Mouse (Mus musculus) hindbrain, embryonic 16.5 days (tissue): ENCODE measurements around the gene Krt33b. TPM values are rescaled to one million over a fixed set of nuclear protein-coding genes. Genes with fewer than 3 reads are reported as not detected.

ENCODE experiments used
- ATAC-seq: fragments of 200-750 bp; cut with Nextera tagmentation; 2 replicates; pipeline ENCODE4 v1.8.0; 2017; ENCODE audit warnings: moderate TSS enrichment, moderate library complexity
- H3K27ac ChIP-seq: fragments of 300-500 bp; sonication (generic); 2 replicates; pipeline ENCODE4 v1.5.1; 2014; ENCODE audit warnings: low read depth, mild to moderate bottlenecking, control low read depth, low read length, moderate library complexity
- H3K27me3 ChIP-seq: fragments of 300-500 bp; sonication (generic); replicated peaks from 2 replicates; pipeline ENCODE4 v1.6.1; 2014; ENCODE audit warnings: low read length; ENCODE audit not compliant: control insufficient read depth, insufficient read depth
- H3K36me3 ChIP-seq: fragments of 300-500 bp; sonication (generic); 2 replicates; pipeline ENCODE4 v1.6.1; 2014; ENCODE audit warnings: mild to moderate bottlenecking, low read length, moderate library complexity, mixed read lengths; ENCODE audit not compliant: control insufficient read depth, insufficient read depth
- H3K4me1 ChIP-seq: fragments of 300-500 bp; sonication (generic); 2 replicates; pipeline ENCODE4 v1.6.1; 2014; ENCODE audit warnings: low read depth, low read length; ENCODE audit not compliant: control insufficient read depth, insufficient read depth
- H3K4me2 ChIP-seq: fragments of 300-500 bp; sonication (generic); 2 replicates; pipeline ENCODE4 v1.6.1; 2014; ENCODE audit warnings: mild to moderate bottlenecking, low read length, control low read depth, moderate library complexity
- H3K4me3 ChIP-seq: fragments of 300-500 bp; sonication (generic); 2 replicates; pipeline ENCODE4 v1.5.1; 2014; ENCODE audit warnings: mild to moderate bottlenecking, low read length, control low read depth, moderate library complexity
- H3K9ac ChIP-seq: fragments of 300-500 bp; sonication (generic); 2 replicates; pipeline ENCODE4 v1.6.1; 2014; ENCODE audit warnings: low read depth, mild to moderate bottlenecking, control low read depth, low read length, moderate library complexity
- H3K9me3 ChIP-seq: fragments of 300-500 bp; sonication (generic); 2 replicates; pipeline ENCODE4 v1.6.1; 2014; ENCODE audit warnings: mild to moderate bottlenecking, low read length, moderate library complexity; ENCODE audit not compliant: control insufficient read depth
- WGBS: fragments of 180-500 bp; shearing (Covaris S2); extraction: QIAGEN DNeasy Blood & Tissue Kit; methylation state at CpG from one replicate; pipeline ENCODE4 v1.1.7; 2014; 5-methylcytosine and 5-hydroxymethylcytosine counted together
- polyA plus RNA-seq: library from polyadenylated mRNA; unstranded; fragments of >200 nt; fragmentation: Nextera tagmentation; extraction: Ambion mirVana; gene quantifications from 2 replicates; pipeline ENCODE4 v1.2.1, GENCODE M21; 2015

Krt33b gene
- polyA plus RNA-seq, 1 experiment from 2014 or later = 0.13 TPM

DNA sequence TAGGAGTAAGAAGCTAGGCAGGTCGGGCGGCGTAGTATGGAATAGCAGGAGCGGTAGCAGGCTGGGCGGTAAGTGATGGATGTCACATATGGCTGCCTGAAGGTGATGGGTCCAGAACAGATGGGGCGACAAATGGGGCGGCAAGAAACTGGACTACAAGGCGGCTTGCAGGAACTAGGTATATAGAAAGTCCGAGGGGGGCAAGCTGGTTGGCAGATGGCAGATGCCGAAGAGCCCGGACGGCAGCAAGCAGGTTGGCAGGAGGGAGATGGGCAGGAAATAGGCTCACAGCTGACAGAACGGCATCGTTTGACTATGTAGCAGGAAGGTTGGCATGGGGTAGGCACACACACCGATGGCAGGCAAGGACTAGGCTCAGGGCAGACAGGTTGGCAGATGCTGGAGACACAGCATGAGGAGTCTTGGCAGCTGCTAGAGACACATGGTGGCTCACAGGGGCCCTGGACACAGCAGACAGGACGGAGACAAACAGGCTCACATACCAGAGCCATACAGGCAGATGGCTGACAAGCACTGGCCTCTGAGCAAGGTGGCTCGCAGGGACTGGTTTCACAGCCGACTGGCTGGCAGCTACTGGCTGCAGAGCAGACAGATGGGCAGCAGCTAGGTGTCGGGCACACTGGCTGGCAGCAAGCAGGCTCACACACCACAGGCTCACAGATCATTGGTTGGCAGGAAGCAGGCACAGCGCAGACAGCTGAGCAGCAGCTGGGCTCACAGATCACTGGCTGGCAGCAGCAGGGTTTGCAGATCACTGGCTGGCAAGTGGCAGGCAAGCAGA is 44.2 kb downstream of the Krt33b start:
- Histone ChIP-seq H3K9ac (peak overlapping the region; percentile 13; the same call in 1 of the 2 replicates), H3K4me2 (no peak overlapping the region), H3K9me3 (no peaks in the 10 kb centered on the region), H3K27me3 (0 out of 2 replicates have a peak, but pooled peaks cover 2% of the 10 kb centered on the region), H3K4me1 (peaks cover 6% of the 10 kb centered on the region; the same call in 1 of the 2 replicates), H3K4me3 (no peak overlapping the region), H3K36me3 (no peaks in the 10 kb centered on the region), H3K27ac (peak overlapping the region; percentile 74)
- WGBS = 66% methylated on average over 20 of the region's 20 CpGs
- ATAC-seq = peak; percentile 94

DNA sequence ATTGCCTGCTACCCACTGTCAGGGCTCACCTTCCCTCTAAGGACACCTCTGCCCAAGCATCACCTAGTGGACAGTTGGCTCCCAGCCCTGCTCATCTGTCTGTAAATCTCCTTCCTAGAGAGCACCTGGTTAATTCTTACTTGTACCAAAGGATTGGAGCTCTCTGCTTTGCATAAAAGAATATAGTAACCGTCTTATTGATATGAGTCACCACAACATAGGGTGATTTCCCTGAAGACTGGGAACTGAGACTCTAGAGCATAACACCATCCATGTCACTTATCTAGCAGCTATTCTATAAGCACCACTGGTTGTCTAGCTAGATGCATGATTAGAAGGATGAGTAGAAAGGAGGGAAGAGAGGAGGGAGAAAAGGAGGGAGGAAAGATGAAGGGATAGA is 46.2 kb downstream of the Krt33b start:
- peaks cover 6% of the 10 kb centered on the region; the same call in 1 of the 2 replicates for H3K4me1 ChIP-seq
- no peak overlapping the region for H3K4me2 ChIP-seq
- no peak overlapping the region for H3K4me3 ChIP-seq
- no peaks in the 10 kb centered on the region for H3K36me3 ChIP-seq
- no peak for ATAC-seq
- 85% methylated on average over 1 of the region's 1 CpGs for WGBS
- H3K27me3 ChIP-seq = 0 out of 2 replicates have a peak, but pooled peaks cover 2% of the 10 kb centered on the region
- H3K9ac ChIP-seq = no peak overlapping the region
- no peak overlapping the region for H3K27ac ChIP-seq
- no peaks in the 10 kb centered on the region for H3K9me3 ChIP-seq

DNA sequence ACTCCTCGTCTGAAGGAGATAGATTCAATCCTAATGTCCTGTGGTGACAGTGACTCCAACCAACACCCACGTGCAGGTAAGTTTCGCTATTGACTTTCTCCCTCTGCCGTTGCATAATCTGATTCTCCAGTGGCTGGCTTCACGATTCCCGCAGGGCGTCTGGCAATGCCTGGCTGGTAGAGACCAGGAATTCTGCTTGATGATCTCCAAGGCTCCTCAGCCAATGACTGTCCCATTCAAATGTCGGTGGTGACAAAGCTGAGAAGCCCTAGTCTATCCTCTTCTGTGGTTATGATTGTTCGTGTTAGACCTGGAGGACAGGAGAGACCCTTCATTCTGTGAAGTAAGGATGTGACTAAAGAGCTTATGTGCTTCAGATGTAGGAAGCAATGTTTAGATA is 46.9 kb downstream of the Krt33b start:
- Histone ChIP-seq H3K27me3 (0 out of 2 replicates have a peak, but pooled peaks cover 2% of the 10 kb centered on the region), H3K9ac (no peak overlapping the region), H3K27ac (no peak overlapping the region), H3K9me3 (no peaks in the 10 kb centered on the region), H3K36me3 (no peaks in the 10 kb centered on the region), H3K4me3 (no peak overlapping the region), H3K4me1 (peaks cover 6% of the 10 kb centered on the region; the same call in 1 of the 2 replicates), H3K4me2 (no peak overlapping the region)
- no peak for ATAC-seq
- 92% methylated on average over 9 of the region's 9 CpGs for WGBS

DNA sequence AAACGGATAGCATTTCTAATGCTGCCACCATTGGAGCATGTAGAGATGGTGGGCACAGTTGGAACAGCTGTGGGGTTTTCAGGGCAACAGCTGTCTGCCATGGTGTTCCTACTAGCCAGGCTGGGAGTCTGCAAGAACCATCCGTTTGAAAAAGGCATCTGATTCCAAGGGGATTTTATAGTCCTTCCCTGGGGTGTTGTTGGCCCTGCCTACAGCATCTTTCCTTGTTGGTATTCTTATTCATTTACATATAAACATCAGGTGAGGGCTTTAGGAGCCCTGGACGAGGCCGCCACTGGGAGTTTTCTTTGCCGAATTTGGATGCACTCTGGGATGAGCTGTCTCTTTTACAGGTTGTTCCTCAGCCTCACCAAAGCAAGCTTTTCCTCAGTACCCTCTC is 50.7 kb downstream of the Krt33b start, which contains the start of gene Krtap29-1:
Gene Krtap29-1, minus strand, starts transcription at position 101 of the 400 bp plus-strand sequence.
- H3K27ac ChIP-seq = no peak within 1 kb of the TSS
- no peak within 1 kb of the TSS for H3K9ac ChIP-seq
- no peaks in the 10 kb centered on the region for H3K36me3 ChIP-seq
- 69% methylated on average over 5 of the region's 5 CpGs for WGBS
- H3K4me1 ChIP-seq = no peaks in the 10 kb centered on the region
- no peak within 1 kb of the TSS for H3K4me2 ChIP-seq
- H3K4me3 ChIP-seq = no peak within 1 kb of the TSS
- H3K27me3 ChIP-seq = 0 out of 2 replicates have a peak, but pooled peaks cover 2% of the 10 kb centered on the region
- no peak for ATAC-seq
- no peaks in the 10 kb centered on the region for H3K9me3 ChIP-seq

Other genes with a start within 250 kb of the Krt33b start
- gene Krtap4-8, start 249.2 kb downstream of the Krt33b start, polyA plus RNA-seq = not detected in 2 replicates
- not detected in 2 replicates for gene Krtap4-9, start 244.7 kb downstream of the Krt33b start, polyA plus RNA-seq
- not detected in 2 replicates for gene Gm11596, start 236.4 kb downstream of the Krt33b start, polyA plus RNA-seq
- not detected in 2 replicates for gene Gm11569, start 230.9 kb downstream of the Krt33b start, polyA plus RNA-seq
- gene Gm11554, start 225.4 kb downstream of the Krt33b start, polyA plus RNA-seq = not detected in 2 replicates
- gene Krtap4-13, start 220.0 kb downstream of the Krt33b start, polyA plus RNA-seq = not detected in 2 replicates
- gene Gm11564, start 214.2 kb downstream of the Krt33b start, polyA plus RNA-seq = not detected in 2 replicates
- not detected in 2 replicates for gene 2300003K06Rik, start 191.8 kb downstream of the Krt33b start, polyA plus RNA-seq
- not detected in 2 replicates for gene Krtap4-16, start 178.3 kb downstream of the Krt33b start, polyA plus RNA-seq
- not detected in 2 replicates for gene Gm11568, start 172.0 kb downstream of the Krt33b start, polyA plus RNA-seq
- not detected in 2 replicates for gene Gm11559, start 165.4 kb downstream of the Krt33b start, polyA plus RNA-seq
- not detected in 2 replicates for gene Krtap9-1, start 156.5 kb downstream of the Krt33b start, polyA plus RNA-seq
- gene Gm11567, start 150.7 kb downstream of the Krt33b start, polyA plus RNA-seq = not detected in 2 replicates
- gene Krtap31-1, start 121.9 kb downstream of the Krt33b start, polyA plus RNA-seq = not detected in 2 replicates
- gene Gm11565, start 115.1 kb downstream of the Krt33b start, polyA plus RNA-seq = not detected in 2 replicates
- not detected in 2 replicates for gene Krtap31-2, start 93.6 kb downstream of the Krt33b start, polyA plus RNA-seq
- not detected in 2 replicates for gene Krtap9-5, start 81.4 kb downstream of the Krt33b start, polyA plus RNA-seq
- not detected in 2 replicates for gene Krtap29-1, start 50.8 kb downstream of the Krt33b start, polyA plus RNA-seq
- 0.15 TPM in 1 of 2 replicates, not detected in the other for gene Krtap16-1, start 43.3 kb downstream of the Krt33b start, polyA plus RNA-seq
- 1.1 and 1.7 TPM in 2 replicates for gene Krtap17-1, start 35.9 kb downstream of the Krt33b start, polyA plus RNA-seq
- gene Krt33a, start 13.7 kb downstream of the Krt33b start, polyA plus RNA-seq = not detected in 2 replicates
- not detected in 2 replicates for gene Krt34, start 11.7 kb upstream of the Krt33b start, polyA plus RNA-seq
- gene Krt31, start 20.7 kb upstream of the Krt33b start, polyA plus RNA-seq = not detected in 2 replicates
- not detected in 2 replicates for gene Krt32, start 58.4 kb upstream of the Krt33b start, polyA plus RNA-seq
- gene Krt35, start 66.4 kb upstream of the Krt33b start, polyA plus RNA-seq = not detected in 2 replicates
- gene Krt36, start 75.8 kb upstream of the Krt33b start, polyA plus RNA-seq = not detected in 2 replicates
- gene Krt13, start 91.7 kb upstream of the Krt33b start, polyA plus RNA-seq = 0.09 and 0.26 TPM in 2 replicates
- 0.69 and 1.0 TPM in 2 replicates for gene Krt15, start 106.1 kb upstream of the Krt33b start, polyA plus RNA-seq
- 2.3 and 3.0 TPM in 2 replicates for gene Krt19, start 118.8 kb upstream of the Krt33b start, polyA plus RNA-seq
- 0.08 TPM in 1 of 2 replicates, not detected in the other for gene Krt9, start 163.4 kb upstream of the Krt33b start, polyA plus RNA-seq
- gene Krt14, start 177.7 kb upstream of the Krt33b start, polyA plus RNA-seq = 0.55 TPM in 1 of 2 replicates, not detected in the other
- not detected in 2 replicates for gene Krt16, start 219.0 kb upstream of the Krt33b start, polyA plus RNA-seq
- gene Krt17, start 231.2 kb upstream of the Krt33b start, polyA plus RNA-seq = 0.36 and 0.70 TPM in 2 replicates
- gene Krt42, start 240.0 kb upstream of the Krt33b start, polyA plus RNA-seq = not detected in 2 replicates